Mouse (Mus musculus) hindbrain, postnatal 0 days (tissue): Measurements from ENCODE around the gene Tnfrsf18. TPM values are rescaled to one million over a fixed set of nuclear protein-coding genes. Genes with fewer than 3 reads are reported as not detected.

ENCODE experiments used
- ATAC-seq: fragments of 200-750 bp; cut with Nextera tagmentation; 2 replicates; pipeline ENCODE4 v1.8.0; 2017; ENCODE audit warnings: mild to moderate bottlenecking, moderate TSS enrichment, moderate library complexity
- DNase-seq: peaks from one replicate; pipeline ENCODE4 v3.0.0-alpha.2; 2015; ENCODE audit warnings: low spot score
- H3K27ac ChIP-seq: fragments of 300-500 bp; sonication (generic); 2 replicates; pipeline ENCODE4 v1.5.1; 2014; ENCODE audit warnings: mild to moderate bottlenecking
- H3K27me3 ChIP-seq: fragments of 300-500 bp; sonication (generic); 2 replicates; pipeline ENCODE4 v1.6.1; 2014; ENCODE audit warnings: low read length, mixed read lengths; ENCODE audit not compliant: insufficient read depth
- H3K36me3 ChIP-seq: fragments of 300-500 bp; sonication (generic); 2 replicates; pipeline ENCODE4 v1.6.1; 2014; ENCODE audit warnings: low read length, mixed read lengths; ENCODE audit not compliant: insufficient read depth
- H3K4me1 ChIP-seq: fragments of 300-500 bp; sonication (generic); 2 replicates; pipeline ENCODE4 v1.6.1; 2014; ENCODE audit warnings: antibody characterized with exemption, low read length, mixed read lengths; ENCODE audit not compliant: insufficient read depth
- H3K4me2 ChIP-seq: fragments of 300-500 bp; sonication (generic); 2 replicates; pipeline ENCODE4 v1.6.1; 2014; ENCODE audit warnings: low read depth, mild to moderate bottlenecking, low read length, moderate library complexity, mixed read lengths
- H3K4me3 ChIP-seq: fragments of 300-500 bp; sonication (generic); 2 replicates; pipeline ENCODE4 v1.5.1; 2014; ENCODE audit warnings: low read length
- H3K9ac ChIP-seq: fragments of 300-500 bp; sonication (generic); replicated peaks from 2 replicates; pipeline ENCODE4 v1.6.1; 2014; ENCODE audit warnings: mild to moderate bottlenecking, low read length, moderate library complexity, mixed read lengths
- H3K9me3 ChIP-seq: fragments of 300-500 bp; sonication (generic); 2 replicates; pipeline ENCODE4 v1.6.1; 2016; ENCODE audit warnings: low read length, mixed read lengths
- CTCF ChIP-seq: IDR thresholded peaks from 2 replicates; pipeline ENCODE4 v1.5.1; 2016; ENCODE audit warnings: antibody characterized with exemption, control low read depth, low read depth
- WGBS: fragments of 180-500 bp; shearing (Covaris S2); extraction: QIAGEN DNeasy Blood & Tissue Kit; methylation state at CpG from one replicate; pipeline ENCODE4 v1.1.7; 2014; 5-methylcytosine and 5-hydroxymethylcytosine counted together
- microRNA counts: library from miRNA; unstranded; fragments of <30 nt; microRNA quantifications from one replicate; lab custom pipeline; 2015
- microRNA-seq, 2 experiments: library from miRNA; unstranded; fragments of <30 nt; microRNA quantifications; one replicate each; pipeline ENCODE4; 2016
- polyA plus RNA-seq: library from polyadenylated mRNA; unstranded; fragments of >200 nt; fragmentation: Nextera tagmentation; extraction: Ambion mirVana; gene quantifications from 2 replicates; pipeline ENCODE4 v1.2.1, GENCODE M21; 2015
- total RNA-seq: library from RNA; depleted of rRNA; stranded (reverse); fragments of >200 nt; gene quantifications from 2 replicates; pipeline ENCODE4 v1.2.3, GENCODE M21; 2014; rRNA removed

The Tnfrsf18 gene
- total and polyA plus RNA-seq, 2 experiments from 2014 or later = 0.16 to 1.4 TPM

DNA sequence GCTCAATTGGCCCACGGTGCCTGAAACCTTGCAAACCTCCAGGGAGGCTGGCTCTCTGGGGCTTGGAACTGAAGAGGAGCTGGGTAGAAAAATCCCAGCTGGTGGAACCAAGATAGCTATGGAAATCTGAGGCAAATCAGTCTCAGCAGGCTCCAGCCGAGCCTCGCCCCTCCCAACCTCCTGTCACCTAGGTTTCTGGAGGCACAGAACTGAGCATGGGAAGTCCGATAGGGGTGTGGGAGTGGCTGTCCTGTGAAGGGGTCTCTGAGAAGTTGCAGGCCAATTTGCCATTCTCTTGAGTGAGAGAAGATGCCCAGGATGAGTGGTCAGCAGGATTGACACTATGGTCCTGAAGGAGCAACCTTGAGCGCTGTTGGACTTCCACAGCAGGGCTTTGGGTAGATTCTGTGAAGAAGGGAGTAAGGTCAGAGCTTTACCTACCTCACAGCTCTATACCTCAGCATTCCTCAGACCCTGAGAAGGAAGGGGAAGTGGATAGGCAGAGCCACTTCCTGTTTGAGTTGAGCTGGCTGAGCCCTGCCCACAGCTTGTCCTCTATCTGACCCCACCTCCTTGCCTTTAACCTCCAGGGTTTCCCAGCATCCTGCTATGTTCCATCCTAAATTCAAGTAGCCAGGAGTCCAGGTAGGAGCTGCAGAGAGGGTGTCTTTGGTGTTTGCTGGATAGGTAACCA is 41.4 kb downstream of the Tnfrsf18 start:
- H3K4me1 ChIP-seq = no peaks in the 10 kb centered on the region
- ATAC-seq = no peak
- no peak overlapping the region for H3K27ac ChIP-seq

DNA sequence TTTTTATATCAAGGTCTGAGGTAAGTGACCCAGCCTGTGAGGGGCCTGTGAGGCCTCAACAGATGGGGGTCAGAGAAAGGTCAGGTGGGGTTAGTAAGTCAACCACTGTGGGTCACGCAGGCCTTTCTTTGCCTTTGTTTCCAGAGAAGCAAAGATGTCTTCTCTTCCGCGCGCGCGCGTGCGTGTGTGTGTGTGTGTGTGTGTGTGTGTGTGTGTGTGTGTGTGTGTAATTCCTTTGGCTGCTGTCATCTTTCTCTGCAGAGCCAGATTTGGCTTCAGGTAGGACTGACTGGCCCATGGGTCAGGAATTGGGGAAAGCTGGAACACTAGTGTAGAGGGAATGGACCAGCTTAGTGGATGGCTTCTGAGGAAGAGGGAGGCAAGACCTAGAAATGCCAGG is 43.7 kb downstream of the Tnfrsf18 start:
- 79% methylated on average over 8 of the region's 8 CpGs for whole genome bisulfite sequencing

More for the DNA sequence above, 41.4 kb downstream of the Tnfrsf18 start:
- Histone ChIP-seq H3K4me2 (no peak overlapping the region), H3K4me3 (no peak overlapping the region), H3K9me3 (no peaks in the 10 kb centered on the region), H3K36me3 (no peaks in the 10 kb centered on the region), H3K9ac (no peak overlapping the region), H3K27me3 (no peaks in the 10 kb centered on the region)
- no peak for DNase-seq
- WGBS = 67% methylated on average over 5 of the region's 5 CpGs
- no peak for TF ChIP-seq CTCF

DNA sequence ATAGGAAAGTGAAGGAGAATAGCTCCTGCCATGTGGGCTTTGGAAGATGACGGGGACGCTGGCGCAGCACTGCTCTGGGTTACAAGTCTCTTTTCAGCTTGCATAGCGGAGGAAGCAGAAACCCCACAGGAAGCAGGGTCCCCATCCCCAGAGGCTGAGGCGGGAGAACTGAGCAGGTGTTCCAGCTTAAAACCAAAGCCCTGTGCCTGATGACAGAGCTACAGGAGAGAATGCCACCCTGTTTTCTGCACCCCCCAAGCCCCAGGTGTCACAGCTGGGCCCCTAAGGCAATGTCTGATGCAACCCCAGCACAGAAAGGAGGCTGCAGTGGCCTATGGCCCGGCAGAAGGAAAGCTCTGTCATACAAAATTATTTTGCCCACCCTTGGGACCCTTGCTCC is 44.3 kb downstream of the Tnfrsf18 start:
- H3K4me2 ChIP-seq = no peak overlapping the region
- no peaks in the 10 kb centered on the region for H3K4me1 ChIP-seq
- 47% methylated on average over 6 of the region's 6 CpGs for WGBS
- no peaks in the 10 kb centered on the region for H3K9me3 ChIP-seq
- TF ChIP-seq CTCF = no peak
- H3K9ac ChIP-seq = no peak overlapping the region
- H3K27me3 ChIP-seq = no peaks in the 10 kb centered on the region
- H3K36me3 ChIP-seq = no peaks in the 10 kb centered on the region
- H3K4me3 ChIP-seq = no peak overlapping the region
- no peak for ATAC-seq
- no peak overlapping the region for H3K27ac ChIP-seq
- DNase-seq = no peak

More for the DNA sequence above, 43.7 kb downstream of the Tnfrsf18 start:
- no peak for DNase-seq
- H3K36me3 ChIP-seq = no peaks in the 10 kb centered on the region
- no peak overlapping the region for H3K27ac ChIP-seq
- no peak overlapping the region for H3K4me3 ChIP-seq
- no peaks in the 10 kb centered on the region for H3K9me3 ChIP-seq
- ATAC-seq = no peak
- H3K4me2 ChIP-seq = no peak overlapping the region
- H3K9ac ChIP-seq = no peak overlapping the region
- TF ChIP-seq CTCF = no peak
- no peaks in the 10 kb centered on the region for H3K27me3 ChIP-seq
- H3K4me1 ChIP-seq = no peaks in the 10 kb centered on the region

DNA sequence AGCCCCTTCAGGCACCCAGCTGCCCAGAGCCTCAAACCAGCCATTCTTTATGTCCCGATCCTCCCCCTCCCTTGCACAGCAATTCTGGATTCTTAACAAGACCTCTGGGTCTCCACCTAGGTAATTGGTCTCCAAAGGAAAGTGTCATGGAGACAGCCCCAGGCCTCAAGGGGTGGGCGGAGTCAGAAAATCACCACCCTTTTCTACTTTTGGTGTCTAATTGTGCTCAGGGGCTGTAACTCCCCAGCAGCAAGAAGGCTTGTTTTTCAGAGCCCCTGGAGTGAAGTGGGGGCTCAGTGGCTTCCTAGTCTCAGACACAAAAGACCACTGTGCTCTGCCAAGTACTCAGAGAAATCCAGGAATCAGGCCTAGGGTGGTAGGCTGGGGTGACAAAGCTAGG is 44.8 kb downstream of the Tnfrsf18 start:
- H3K9me3 ChIP-seq = no peaks in the 10 kb centered on the region
- no peak overlapping the region for H3K4me3 ChIP-seq
- no peak overlapping the region for H3K4me2 ChIP-seq
- no peak for ATAC-seq
- H3K4me1 ChIP-seq = no peaks in the 10 kb centered on the region
- 55% methylated on average over 2 of the region's 2 CpGs for WGBS
- no peak overlapping the region for H3K27ac ChIP-seq
- no peak overlapping the region for H3K9ac ChIP-seq
- DNase-seq = no peak
- H3K27me3 ChIP-seq = no peaks in the 10 kb centered on the region
- TF ChIP-seq CTCF = no peak
- no peaks in the 10 kb centered on the region for H3K36me3 ChIP-seq

DNA sequence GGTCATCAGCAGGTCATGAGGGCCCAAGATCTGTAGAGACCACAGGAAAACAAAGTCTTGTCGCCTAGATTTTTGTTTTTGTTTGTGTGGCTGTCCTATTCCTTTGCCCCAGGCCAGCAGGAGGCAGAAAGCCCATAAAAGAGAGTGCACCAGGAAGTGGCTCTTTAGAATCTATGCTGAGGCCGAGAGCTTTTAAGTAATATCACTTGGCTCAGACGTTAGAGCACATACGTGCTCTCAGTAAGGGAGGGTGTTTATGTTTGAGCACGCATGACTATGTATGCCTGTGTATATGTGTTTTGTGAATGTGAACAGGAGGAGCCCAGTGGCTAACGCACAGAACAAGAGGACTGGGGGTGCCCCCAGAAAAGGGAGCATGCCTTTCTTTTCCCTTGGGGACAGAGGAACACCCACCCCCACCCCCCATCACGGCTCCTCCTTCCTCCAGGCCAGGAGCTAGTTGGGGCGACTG is 51.0 kb downstream of the Tnfrsf18 start:
- no peak for DNase-seq
- ATAC-seq = 0 out of 2 replicates have a peak, but pooled peaks have one; percentile 21
- Histone ChIP-seq H3K9me3 (no peaks in the 10 kb centered on the region), H3K27me3 (0 out of 2 replicates have a peak, but pooled peaks cover 7% of the 10 kb centered on the region), H3K27ac (no peak overlapping the region), H3K36me3 (no peaks in the 10 kb centered on the region), H3K9ac (no peak overlapping the region), H3K4me1 (peaks cover 6% of the 10 kb centered on the region; the same call in 1 of the 2 replicates), H3K4me2 (peak overlapping the region; percentile 60), H3K4me3 (peak overlapping the region; percentile 33)
- peak; percentile 17; the same call in 1 of the 2 replicates for TF ChIP-seq CTCF
- WGBS = 9% methylated on average over 8 of the region's 8 CpGs

DNA sequence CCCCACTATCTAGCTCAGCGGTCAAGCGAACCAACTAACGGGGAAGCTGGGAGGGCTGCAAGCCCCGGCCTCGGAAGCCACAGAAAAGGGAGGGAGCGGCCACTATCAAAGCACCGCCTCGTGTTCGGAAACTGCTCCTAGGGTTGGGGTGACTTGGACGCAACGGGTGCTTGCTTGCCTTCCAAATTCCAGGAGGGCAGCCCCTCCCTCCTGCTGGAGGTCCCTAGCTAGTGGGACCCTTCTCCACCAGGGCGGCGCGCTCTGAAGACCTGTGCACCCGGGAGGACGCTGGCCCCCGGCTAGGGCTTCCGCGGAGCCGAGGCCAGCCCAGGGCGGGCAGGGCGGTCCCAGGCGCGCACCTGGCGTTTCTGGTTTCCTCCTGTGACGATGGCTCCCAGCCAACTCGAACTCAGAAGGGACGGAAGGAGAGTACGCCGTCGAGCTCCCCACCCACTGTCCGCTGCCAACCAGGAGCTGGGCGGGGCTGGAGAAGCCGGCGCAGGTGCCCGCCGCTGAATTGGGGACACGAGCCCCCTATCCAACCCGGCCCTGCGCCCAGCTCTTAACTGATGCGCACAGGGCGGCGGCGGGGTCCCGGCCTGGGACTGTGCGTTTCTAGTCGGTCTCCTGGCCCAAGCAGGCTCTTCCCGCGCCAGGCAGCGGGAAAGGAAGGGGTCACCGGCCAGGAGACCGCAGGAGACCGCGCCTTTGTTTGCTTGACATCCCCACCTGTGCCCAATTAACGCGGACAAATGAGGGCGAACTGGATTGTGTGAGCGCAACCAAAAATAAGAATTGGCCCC is 51.7 kb downstream of the Tnfrsf18 start:
- H3K4me2 ChIP-seq = peak overlapping the region; percentile 60
- peak overlapping the region; percentile 33 for H3K4me3 ChIP-seq
- H3K27ac ChIP-seq = no peak overlapping the region
- peaks cover 6% of the 10 kb centered on the region; the same call in 1 of the 2 replicates for H3K4me1 ChIP-seq
- H3K36me3 ChIP-seq = no peaks in the 10 kb centered on the region
- WGBS = under 1% methylated on average over 58 of the region's 58 CpGs
- H3K9ac ChIP-seq = no peak overlapping the region
- DNase-seq (no peak), ATAC-seq (peak; percentile 29; the same call in 1 of the 2 replicates)
- H3K27me3 ChIP-seq = 0 out of 2 replicates have a peak, but pooled peaks cover 7% of the 10 kb centered on the region
- H3K9me3 ChIP-seq = no peaks in the 10 kb centered on the region
- TF ChIP-seq CTCF = peak; percentile 27; the same call in 1 of the 2 replicates

MicroRNA genes within 50 kb of the gene (microRNA counts, 519-probe panel; counts per million panel counts)
- not detected for microRNA mmu-miR-200a (lab: Ali Mortazavi, UCI)
- 1,861 counts per million, percentile 25 among the panel's probes with 10 or more counts for microRNA mmu-miR-200b (lab: Ali Mortazavi, UCI)
- not detected for microRNA mmu-miR-429 (lab: Ali Mortazavi, UCI)

Small RNA genes within 50 kb of the gene (microRNA-seq; reads per million reads assigned to microRNA genes)
- 6.1 to 7.9 reads per million in 2 experiments for gene Mir200a
- gene Mir200b = 31.8 to 39.8 reads per million in 2 experiments
- 99.8 to 100 reads per million in 2 experiments for gene Mir429

Other genes starting within 250 kb of the Tnfrsf18 start
- gene Tmem88b, start 240.3 kb upstream of the Tnfrsf18 start, total RNA-seq = 0.86 and 2.3 TPM in 2 replicates
- 1.0 and 1.2 TPM in 2 replicates for gene Tmem88b, start 240.3 kb upstream of the Tnfrsf18 start, polyA plus RNA-seq
- not detected in 2 replicates for gene Ankrd65, start 235.7 kb upstream of the Tnfrsf18 start, total RNA-seq
- not detected in 2 replicates for gene Ankrd65, start 235.7 kb upstream of the Tnfrsf18 start, polyA plus RNA-seq
- gene Mrpl20, start 223.3 kb upstream of the Tnfrsf18 start, total RNA-seq = 75.4 and 87.5 TPM in 2 replicates
- gene Mrpl20, start 223.3 kb upstream of the Tnfrsf18 start, polyA plus RNA-seq = 303 and 310 TPM in 2 replicates
- gene Ccnl2, start 213.7 kb upstream of the Tnfrsf18 start, total RNA-seq = 57.6 and 80.2 TPM in 2 replicates
- 82.6 and 90.6 TPM in 2 replicates for gene Ccnl2, start 213.7 kb upstream of the Tnfrsf18 start, polyA plus RNA-seq
- gene Aurkaip1, start 194.9 kb upstream of the Tnfrsf18 start, total RNA-seq = 110 and 143 TPM in 2 replicates
- 162 and 175 TPM in 2 replicates for gene Aurkaip1, start 194.9 kb upstream of the Tnfrsf18 start, polyA plus RNA-seq
- 45.8 and 58.9 TPM in 2 replicates for gene Mxra8, start 186.5 kb upstream of the Tnfrsf18 start, total RNA-seq
- gene Mxra8, start 186.5 kb upstream of the Tnfrsf18 start, polyA plus RNA-seq = 39.4 and 41.6 TPM in 2 replicates
- gene Dvl1, start 178.8 kb upstream of the Tnfrsf18 start, total RNA-seq = 141 and 166 TPM in 2 replicates
- 16.0 and 16.4 TPM in 2 replicates for gene Dvl1, start 178.8 kb upstream of the Tnfrsf18 start, polyA plus RNA-seq
- 0.04 and 1.5 TPM in 2 replicates for gene Tas1r3, start 162.8 kb upstream of the Tnfrsf18 start, total RNA-seq
- gene Tas1r3, start 162.8 kb upstream of the Tnfrsf18 start, polyA plus RNA-seq = 0.13 and 0.23 TPM in 2 replicates
- gene Cptp, start 156.7 kb upstream of the Tnfrsf18 start, total RNA-seq = 31.3 and 41.8 TPM in 2 replicates
- gene Cptp, start 156.7 kb upstream of the Tnfrsf18 start, polyA plus RNA-seq = 26.8 and 27.9 TPM in 2 replicates
- gene Ints11, start 156.6 kb upstream of the Tnfrsf18 start, total RNA-seq = 51.3 and 52.1 TPM in 2 replicates
- 49.9 and 52.4 TPM in 2 replicates for gene Ints11, start 156.6 kb upstream of the Tnfrsf18 start, polyA plus RNA-seq
- 73.6 and 109 TPM in 2 replicates for gene Pusl1, start 134.4 kb upstream of the Tnfrsf18 start, total RNA-seq
- 58.8 and 59.6 TPM in 2 replicates for gene Pusl1, start 134.4 kb upstream of the Tnfrsf18 start, polyA plus RNA-seq
- 69.5 and 93.5 TPM in 2 replicates for gene Acap3, start 134.3 kb upstream of the Tnfrsf18 start, total RNA-seq
- 52.2 and 56.4 TPM in 2 replicates for gene Acap3, start 134.3 kb upstream of the Tnfrsf18 start, polyA plus RNA-seq
- 47.5 and 50.8 TPM in 2 replicates for gene Ube2j2, start 82.3 kb upstream of the Tnfrsf18 start, total RNA-seq
- 119 and 126 TPM in 2 replicates for gene Ube2j2, start 82.3 kb upstream of the Tnfrsf18 start, polyA plus RNA-seq
- gene C1qtnf12, start 63.8 kb upstream of the Tnfrsf18 start, total RNA-seq = 26.6 and 35.2 TPM in 2 replicates
- gene C1qtnf12, start 63.8 kb upstream of the Tnfrsf18 start, polyA plus RNA-seq = 21.8 and 22.8 TPM in 2 replicates
- 48.8 and 56.8 TPM in 2 replicates for gene B3galt6, start 33.5 kb upstream of the Tnfrsf18 start, total RNA-seq
- 26.1 and 26.2 TPM in 2 replicates for gene B3galt6, start 33.5 kb upstream of the Tnfrsf18 start, polyA plus RNA-seq
- gene Sdf4, start 33.3 kb upstream of the Tnfrsf18 start, total RNA-seq = 100 and 121 TPM in 2 replicates
- gene Sdf4, start 33.3 kb upstream of the Tnfrsf18 start, polyA plus RNA-seq = 122 and 127 TPM in 2 replicates
- gene Tnfrsf4, start 12.3 kb upstream of the Tnfrsf18 start, total RNA-seq = 2.6 TPM in 1 of 2 replicates, not detected in the other
- gene Tnfrsf4, start 12.3 kb upstream of the Tnfrsf18 start, polyA plus RNA-seq = 0.47 and 0.49 TPM in 2 replicates
- gene Ttll10, start 33.2 kb downstream of the Tnfrsf18 start, total RNA-seq = 0.26 TPM in 1 of 2 replicates, not detected in the other
- gene Ttll10, start 33.2 kb downstream of the Tnfrsf18 start, polyA plus RNA-seq = 0.08 TPM in 1 of 2 replicates, not detected in the other
- gene 9430015G10Rik, start 83.8 kb downstream of the Tnfrsf18 start, total RNA-seq = 24.0 and 32.8 TPM in 2 replicates
- 21.0 and 22.3 TPM in 2 replicates for gene 9430015G10Rik, start 83.8 kb downstream of the Tnfrsf18 start, polyA plus RNA-seq
- gene Rnf223, start 104.3 kb downstream of the Tnfrsf18 start, total RNA-seq = 0.50 and 0.73 TPM in 2 replicates
- gene Rnf223, start 104.3 kb downstream of the Tnfrsf18 start, polyA plus RNA-seq = 0.25 and 0.31 TPM in 2 replicates
- gene Agrn, start 171.3 kb downstream of the Tnfrsf18 start, total RNA-seq = 273 and 295 TPM in 2 replicates
- 58.6 and 63.0 TPM in 2 replicates for gene Agrn, start 171.3 kb downstream of the Tnfrsf18 start, polyA plus RNA-seq
- 1.6 and 3.2 TPM in 2 replicates for gene Isg15, start 174.7 kb downstream of the Tnfrsf18 start, total RNA-seq
- 4.5 and 5.2 TPM in 2 replicates for gene Isg15, start 174.7 kb downstream of the Tnfrsf18 start, polyA plus RNA-seq
- 4.6 and 5.0 TPM in 2 replicates for gene AW011738, start 177.1 kb downstream of the Tnfrsf18 start, total RNA-seq
- gene AW011738, start 177.1 kb downstream of the Tnfrsf18 start, polyA plus RNA-seq = 3.7 and 4.0 TPM in 2 replicates
- 1.6 and 1.7 TPM in 2 replicates for gene Perm1, start 189.7 kb downstream of the Tnfrsf18 start, total RNA-seq
- gene Perm1, start 189.7 kb downstream of the Tnfrsf18 start, polyA plus RNA-seq = 1.2 and 1.3 TPM in 2 replicates
- gene Plekhn1, start 208.7 kb downstream of the Tnfrsf18 start, total RNA-seq = 52.9 and 55.3 TPM in 2 replicates
- gene Plekhn1, start 208.7 kb downstream of the Tnfrsf18 start, polyA plus RNA-seq = 19.6 and 19.7 TPM in 2 replicates
- gene Noc2l, start 209.8 kb downstream of the Tnfrsf18 start, total RNA-seq = 79.8 and 80.8 TPM in 2 replicates
- gene Noc2l, start 209.8 kb downstream of the Tnfrsf18 start, polyA plus RNA-seq = 40.9 and 43.8 TPM in 2 replicates
- gene Samd11, start 229.5 kb downstream of the Tnfrsf18 start, total RNA-seq = 3.1 and 5.2 TPM in 2 replicates
- 1.8 and 2.9 TPM in 2 replicates for gene Samd11, start 229.5 kb downstream of the Tnfrsf18 start, polyA plus RNA-seq